Mouse (Mus musculus): ENCODE measurements around the gene Ncor2.

- no peak for TF ChIP-seq CTCF (IDR thresholded peaks at IDR 0.05; ENCODE audit: borderline replicate concordance, control insufficient read depth, extremely low read depth, insufficient read depth, low read length, poor library complexity)
- no peak for TF ChIP-seq POLR2A (IDR thresholded peaks at IDR 0.05; ENCODE audit: control insufficient read depth, extremely low read depth, insufficient read depth, low read length, poor library complexity)
Observed at GRCm38 (mm10) chr5:125006896-125007295, 172.1 kb downstream of the Ncor2 start.

All from thymus, adult 2 months (tissue).